Mouse (Mus musculus): Measurements from ENCODE around the gene Zhx3. TPM values are rescaled to one million over a fixed set of nuclear protein-coding genes. Genes with fewer than 3 reads are reported as not detected.

Zhx3 gene
- 6.1 TPM for polyA plus RNA-seq (2014; fragmentation: Illumina TruSeq; extraction: RNeasy Lipid Tissue Mini Kit (QIAGEN cat#74804); ENCODE audit: insufficient read depth, low read depth, low replicate concordance)

DNA sequence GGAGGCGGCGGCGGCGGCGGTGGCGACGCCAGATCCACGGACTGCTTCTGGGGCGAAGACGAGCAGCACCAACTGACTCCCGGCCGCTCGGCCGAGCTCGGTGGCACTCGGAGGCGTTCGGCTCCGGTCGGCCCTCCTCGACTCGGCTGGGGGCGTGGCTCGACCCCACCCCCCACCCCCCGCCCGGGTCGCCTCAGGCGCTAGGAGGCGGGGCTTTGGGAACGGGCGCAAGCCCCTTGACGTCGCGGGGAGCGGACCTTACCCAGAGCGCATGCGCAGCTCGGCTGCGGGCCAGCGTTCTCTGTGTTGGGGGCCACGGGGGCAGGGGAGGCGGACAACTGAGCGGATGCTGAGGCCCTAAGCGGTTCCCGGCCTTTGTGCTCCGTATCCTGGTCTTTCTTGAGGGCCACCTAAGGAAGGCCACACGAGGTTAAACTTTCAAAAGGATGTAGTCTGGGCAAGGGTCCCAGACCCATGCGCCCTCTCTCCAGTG is at the start of gene Zhx3:
Gene Zhx3 (minus strand): TSS at position 109 of the 493 bp plus-strand sequence.

DNA sequence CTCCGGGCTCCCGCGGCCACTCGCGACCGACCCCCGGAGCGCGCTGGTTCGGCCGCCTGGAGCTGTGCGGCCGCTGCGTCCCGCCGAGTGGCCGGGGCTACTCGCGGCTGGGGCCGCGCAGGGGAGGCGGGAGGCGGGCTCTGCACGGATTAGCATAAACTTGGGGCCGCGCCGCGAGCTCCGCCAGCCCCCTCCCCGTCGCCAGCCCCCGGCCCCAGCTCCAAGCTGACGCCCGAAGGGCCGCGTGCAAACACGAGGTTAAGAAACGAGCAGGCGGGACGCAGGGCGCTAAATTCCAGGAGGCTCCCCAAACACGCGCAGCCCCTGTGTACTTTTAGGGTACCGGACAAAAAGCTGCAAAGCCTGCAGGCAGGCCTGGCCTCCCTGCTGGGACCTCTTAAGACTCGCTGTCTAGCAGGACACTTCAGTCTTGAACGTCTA is 39.5 kb upstream of the Zhx3 start, which contains the start of gene Emilin3:
Gene Emilin3 (minus strand): TSS at position 98 of the 441 bp plus-strand sequence.

DNA sequence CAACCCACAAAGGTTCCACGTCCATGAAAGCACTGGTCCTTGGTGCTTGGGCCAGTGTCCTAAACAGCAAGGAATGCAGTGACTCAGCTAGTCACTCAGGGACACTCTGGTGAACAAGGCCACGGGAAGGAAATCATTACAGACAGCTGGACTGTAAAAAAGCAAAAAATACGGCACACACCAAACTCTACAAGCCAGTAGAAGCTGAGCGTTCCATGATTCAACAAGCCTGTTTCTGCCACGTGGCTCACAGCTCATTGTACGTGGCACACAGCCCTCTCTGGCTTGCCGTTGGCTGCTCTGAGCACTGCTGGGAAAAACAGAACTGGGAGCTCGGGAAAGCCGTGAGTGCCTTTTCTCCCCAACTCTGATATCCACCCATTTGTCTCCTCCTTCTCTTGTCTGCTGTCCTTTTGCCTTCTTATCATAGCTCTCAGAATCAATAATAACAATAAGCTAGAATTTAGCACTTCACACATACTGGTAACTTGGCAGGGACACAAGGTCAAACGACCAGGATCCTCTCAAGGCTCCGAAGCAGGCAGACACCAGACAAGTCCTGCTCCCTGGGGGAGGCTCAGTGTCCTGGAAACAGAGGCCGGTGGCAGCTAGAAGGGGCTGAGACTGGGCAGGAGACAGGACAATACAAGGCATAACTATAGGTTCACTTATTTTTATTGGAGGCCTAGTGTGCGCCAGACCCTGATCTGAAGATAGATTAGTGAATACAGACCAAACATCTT is 7.8 kb upstream of the Zhx3 start, which contains the start of gene Lpin3:
Gene Lpin3 (plus strand): TSS at position 218 of the 743 bp plus-strand sequence.

DNA sequence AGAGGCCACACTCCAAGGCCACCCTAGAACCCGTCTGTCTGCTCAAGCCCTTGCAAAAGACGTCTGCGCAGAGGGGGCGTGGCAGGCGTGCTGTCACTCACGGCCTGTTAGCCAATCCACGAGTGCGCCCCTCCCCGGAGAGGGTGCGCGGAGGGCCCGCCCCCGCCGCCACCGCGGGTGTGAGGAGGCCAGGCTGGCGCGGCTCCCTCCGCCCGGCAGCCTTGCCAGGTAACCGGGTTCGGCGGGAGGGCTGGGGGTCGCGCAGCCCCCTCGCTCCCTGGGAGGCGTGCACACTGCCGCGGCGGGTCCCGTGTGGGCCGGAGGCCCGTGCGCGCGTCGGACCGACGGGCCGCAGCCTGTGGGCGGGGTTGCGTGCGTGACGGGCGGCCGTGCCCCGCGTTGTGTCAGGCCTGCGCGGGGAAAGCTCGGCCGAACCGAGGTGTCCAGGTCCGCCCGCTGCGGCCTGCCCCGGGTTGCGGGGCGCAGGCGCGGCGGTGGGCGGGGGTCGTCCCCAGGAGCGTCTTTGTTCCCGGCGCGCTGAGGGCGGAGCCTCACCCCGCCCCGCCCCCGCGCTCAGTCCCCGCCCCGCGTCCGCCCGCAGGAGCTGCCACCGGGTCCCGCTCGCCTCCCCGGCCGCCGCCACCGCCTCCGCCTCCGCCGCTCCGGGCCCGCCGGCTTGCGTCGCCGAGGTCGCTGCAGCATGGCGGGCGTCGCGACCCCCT is 141.5 kb downstream of the Zhx3 start, which contains the start of gene Plcg1:
Gene Plcg1 (plus strand): TSS at position 184 of the 722 bp plus-strand sequence.

Other genes with a start within 250 kb of the Zhx3 start
- gene Top1, start 227.1 kb downstream of the Zhx3 start, polyA plus RNA-seq (2014; fragmentation: Illumina TruSeq; extraction: RNeasy Lipid Tissue Mini Kit (QIAGEN cat#74804); ENCODE audit: insufficient read depth, low read depth, low replicate concordance) = 22.5 TPM
- 29.9 TPM for gene Plcg1, start 141.7 kb downstream of the Zhx3 start, polyA plus RNA-seq (2014; fragmentation: Illumina TruSeq; extraction: RNeasy Lipid Tissue Mini Kit (QIAGEN cat#74804); ENCODE audit: insufficient read depth, low read depth, low replicate concordance)
- gene Lpin3, start 7.7 kb upstream of the Zhx3 start, polyA plus RNA-seq (2014; fragmentation: Illumina TruSeq; extraction: RNeasy Lipid Tissue Mini Kit (QIAGEN cat#74804); ENCODE audit: insufficient read depth, low read depth, low replicate concordance) = 3.5 TPM
- not detected for gene Emilin3, start 39.3 kb upstream of the Zhx3 start, polyA plus RNA-seq (2014; fragmentation: Illumina TruSeq; extraction: RNeasy Lipid Tissue Mini Kit (QIAGEN cat#74804); ENCODE audit: insufficient read depth, low read depth, low replicate concordance)
- gene Chd6, start 236.1 kb upstream of the Zhx3 start, polyA plus RNA-seq (2014; fragmentation: Illumina TruSeq; extraction: RNeasy Lipid Tissue Mini Kit (QIAGEN cat#74804); ENCODE audit: insufficient read depth, low read depth, low replicate concordance) = 5.3 TPM

Data from lung, adult 10 weeks (tissue).